Mouse (Mus musculus) intestine, postnatal 0 days (tissue): ENCODE measurements around the gene Eif4enif1. TPM values are rescaled to one million over a fixed set of nuclear protein-coding genes. Genes with fewer than 3 reads are reported as not detected.
A peak's percentile ranks its signal among the peaks of the same experiment; 100 is the strongest.

Experiments
- ATAC-seq: fragments of 200-750 bp; cut with Nextera tagmentation; 2 replicates; pipeline ENCODE4 v1.8.0; 2017; ENCODE audit warnings: mild to moderate bottlenecking, moderate TSS enrichment, moderate library complexity
- H3K27ac ChIP-seq: fragments of 300-500 bp; sonication (generic); 2 replicates; pipeline ENCODE4 v1.5.1; 2014; ENCODE audit warnings: mild to moderate bottlenecking, low read depth, low read length, moderate library complexity
- H3K27me3 ChIP-seq: fragments of 300-500 bp; sonication (generic); replicated peaks from 2 replicates; pipeline ENCODE4 v1.6.1; 2014; ENCODE audit warnings: low read length, mixed read lengths; ENCODE audit not compliant: control insufficient read depth, insufficient read depth
- H3K36me3 ChIP-seq: fragments of 300-500 bp; sonication (generic); 2 replicates; pipeline ENCODE4 v1.6.1; 2014; ENCODE audit warnings: mild to moderate bottlenecking, moderate library complexity; ENCODE audit not compliant: control insufficient read depth, insufficient read depth
- H3K4me1 ChIP-seq: fragments of 300-500 bp; sonication (generic); replicated peaks from 2 replicates; pipeline ENCODE4 v1.6.1; 2014; ENCODE audit warnings: antibody characterized with exemption, low read length, mixed read lengths; ENCODE audit not compliant: control insufficient read depth, insufficient read depth
- H3K4me2 ChIP-seq: fragments of 300-500 bp; sonication (generic); replicated peaks from 2 replicates; pipeline ENCODE4 v1.6.1; 2014; ENCODE audit warnings: low read depth, mild to moderate bottlenecking, moderate library complexity
- H3K4me3 ChIP-seq: fragments of 300-500 bp; sonication (generic); 2 replicates; pipeline ENCODE4 v1.5.1; 2014; ENCODE audit warnings: low read depth, low read length
- H3K9ac ChIP-seq: fragments of 300-500 bp; sonication (generic); 2 replicates; pipeline ENCODE4 v1.6.1; 2014; ENCODE audit warnings: mild to moderate bottlenecking, low read depth, low read length
- H3K9me3 ChIP-seq: fragments of 300-500 bp; sonication (generic); 2 replicates; pipeline ENCODE4 v1.6.1; 2016; ENCODE audit warnings: mixed run types; ENCODE audit not compliant: control insufficient read depth
- CTCF ChIP-seq: sonication (generic); IDR thresholded peaks from 2 replicates; pipeline ENCODE4 v1.5.1; 2016; ENCODE audit warnings: low read depth, mild to moderate bottlenecking, control low read depth, antibody characterized with exemption, moderate library complexity
- WGBS: fragments of 180-500 bp; shearing (Covaris S2); extraction: QIAGEN DNeasy Blood & Tissue Kit; methylation state at CpG from one replicate; pipeline ENCODE4 v1.1.7; 2014; 5-methylcytosine and 5-hydroxymethylcytosine counted together
- polyA plus RNA-seq: library from polyadenylated mRNA; unstranded; fragments of >200 nt; fragmentation: Nextera tagmentation; extraction: Ambion mirVana; gene quantifications from 2 replicates; pipeline ENCODE4 v1.2.1, GENCODE M21; 2015

Gene Eif4enif1
- polyA plus RNA-seq, 1 experiment from 2014 or later = 14.3 TPM

DNA sequence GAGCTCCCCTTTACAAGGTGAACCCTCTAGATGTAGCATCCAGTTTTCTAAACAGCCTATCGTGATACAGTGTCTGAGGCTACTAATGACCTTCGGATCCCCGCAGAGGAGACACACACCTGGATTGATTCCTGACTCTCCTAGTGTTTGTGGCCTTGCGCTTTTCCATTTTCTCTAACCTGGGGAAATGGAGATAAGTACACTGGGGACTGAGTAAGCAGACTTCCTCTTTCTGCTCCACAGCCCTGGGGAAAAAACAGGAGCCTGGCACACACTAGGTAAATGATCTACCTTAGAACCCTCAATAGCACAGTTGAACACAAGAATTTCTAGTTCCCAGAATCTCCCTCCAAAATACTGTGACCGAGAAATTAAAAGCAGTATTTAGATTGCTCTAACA, 85.7 kb downstream of the Eif4enif1 start:
- Histone ChIP-seq H3K27me3 (no peaks in the 10 kb centered on the region), H3K9ac (no peak overlapping the region), H3K9me3 (no peaks in the 10 kb centered on the region), H3K27ac (no peak overlapping the region), H3K4me2 (peak overlapping the region; percentile 99; the same call in 1 of the 2 replicates), H3K36me3 (no peaks in the 10 kb centered on the region; the same call in 1 of the 2 replicates), H3K4me3 (no peak overlapping the region), H3K4me1 (0 out of 2 replicates have a peak, but pooled peaks cover 7% of the 10 kb centered on the region)
- TF ChIP-seq CTCF = no peak
- WGBS = 50% methylated on average over 5 of the region's 5 CpGs
- ATAC-seq = no peak

DNA sequence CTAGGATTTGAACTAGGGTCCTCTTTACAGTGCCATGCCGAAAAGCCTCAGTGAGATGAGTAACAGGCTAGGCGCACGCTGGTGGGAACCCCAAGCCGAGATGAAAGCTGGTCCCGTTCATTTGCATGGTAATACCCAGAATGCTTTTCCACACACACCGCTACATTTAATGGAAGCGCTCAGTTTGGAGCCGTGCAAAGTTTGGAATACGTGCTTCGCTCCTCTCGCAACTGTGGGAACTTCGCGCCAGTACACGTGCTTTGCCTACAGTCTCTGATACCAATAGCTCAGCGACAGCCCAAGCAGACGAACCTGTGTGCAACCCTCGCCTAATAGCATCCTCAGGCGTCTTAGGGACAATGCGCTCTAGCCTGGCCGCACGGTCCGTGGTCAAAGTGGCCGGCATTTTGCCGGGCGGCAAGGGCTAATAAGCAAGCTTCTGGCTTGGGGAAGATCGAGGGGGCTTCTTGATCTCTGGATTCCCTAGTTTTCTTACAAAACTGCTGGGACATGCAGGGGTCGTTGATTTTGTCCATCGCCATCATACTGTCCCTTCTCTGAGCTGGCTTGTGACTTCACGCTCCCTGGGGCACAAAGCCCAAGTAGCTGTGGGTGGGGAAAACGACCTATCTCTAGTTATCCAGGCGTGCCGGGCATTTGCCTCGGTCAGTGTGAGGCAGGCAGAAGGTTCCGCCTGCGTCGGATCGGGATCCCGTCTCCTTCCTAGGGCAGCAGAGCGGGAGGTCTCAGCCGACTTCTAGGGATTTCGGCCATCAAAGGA, 86.5 kb downstream of the Eif4enif1 start, which contains the start of gene Patz1:
Gene Patz1, plus strand, starts transcription at position 354 of the 781 bp plus-strand sequence.
- ATAC-seq = no peak
- no peaks in the 10 kb centered on the region for H3K27me3 ChIP-seq
- H3K4me3 ChIP-seq = peak within 1 kb of the TSS; percentile 88
- H3K9ac ChIP-seq = peak within 1 kb of the TSS; percentile 84
- H3K4me2 ChIP-seq = peak within 1 kb of the TSS; percentile 99
- H3K36me3 ChIP-seq = no peaks in the 10 kb centered on the region; the same call in 1 of the 2 replicates
- H3K27ac ChIP-seq = peak within 1 kb of the TSS; percentile 91
- TF ChIP-seq CTCF = no peak
- under 1% methylated on average over 41 of the region's 41 CpGs for WGBS
- H3K4me1 ChIP-seq = 0 out of 2 replicates have a peak, but pooled peaks cover 7% of the 10 kb centered on the region
- H3K9me3 ChIP-seq = no peaks in the 10 kb centered on the region

DNA sequence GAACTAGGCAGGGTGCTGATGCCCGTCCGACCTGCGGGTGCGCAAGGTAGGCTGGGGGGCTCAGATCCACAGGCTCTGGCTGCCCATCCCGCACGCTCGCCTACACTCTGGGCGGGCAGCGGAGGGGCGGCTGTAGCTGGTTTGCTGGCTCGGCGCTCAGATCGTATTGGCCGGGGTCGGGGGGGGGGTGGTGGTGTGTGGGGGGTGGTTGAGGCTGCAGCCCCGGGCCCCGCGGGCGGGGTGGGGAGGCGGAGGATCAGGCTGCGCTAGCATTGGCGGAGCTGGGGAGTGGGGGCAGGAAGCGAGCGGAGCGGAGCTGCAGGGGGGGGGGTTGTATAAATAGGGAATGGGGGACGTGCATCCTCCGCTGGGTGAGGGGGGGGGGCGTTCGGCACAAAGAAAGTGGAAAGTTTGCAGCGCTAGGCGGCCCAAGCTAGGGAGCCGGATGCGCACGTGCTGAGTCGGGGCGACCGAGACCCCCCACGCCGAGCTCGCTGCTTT, 87.2 kb downstream of the Eif4enif1 start:
- H3K9ac ChIP-seq = peak overlapping the region; percentile 84
- no peak for TF ChIP-seq CTCF
- H3K4me3 ChIP-seq = peak overlapping the region; percentile 88
- H3K36me3 ChIP-seq = peaks cover 6% of the 10 kb centered on the region
- H3K4me1 ChIP-seq = 0 out of 2 replicates have a peak, but pooled peaks cover 7% of the 10 kb centered on the region
- peak; percentile 46 for ATAC-seq
- H3K9me3 ChIP-seq = no peaks in the 10 kb centered on the region
- WGBS = 1% methylated on average over 35 of the region's 40 CpGs
- H3K27ac ChIP-seq = peak overlapping the region; percentile 91
- no peaks in the 10 kb centered on the region for H3K27me3 ChIP-seq
- peak overlapping the region; percentile 99 for H3K4me2 ChIP-seq

DNA sequence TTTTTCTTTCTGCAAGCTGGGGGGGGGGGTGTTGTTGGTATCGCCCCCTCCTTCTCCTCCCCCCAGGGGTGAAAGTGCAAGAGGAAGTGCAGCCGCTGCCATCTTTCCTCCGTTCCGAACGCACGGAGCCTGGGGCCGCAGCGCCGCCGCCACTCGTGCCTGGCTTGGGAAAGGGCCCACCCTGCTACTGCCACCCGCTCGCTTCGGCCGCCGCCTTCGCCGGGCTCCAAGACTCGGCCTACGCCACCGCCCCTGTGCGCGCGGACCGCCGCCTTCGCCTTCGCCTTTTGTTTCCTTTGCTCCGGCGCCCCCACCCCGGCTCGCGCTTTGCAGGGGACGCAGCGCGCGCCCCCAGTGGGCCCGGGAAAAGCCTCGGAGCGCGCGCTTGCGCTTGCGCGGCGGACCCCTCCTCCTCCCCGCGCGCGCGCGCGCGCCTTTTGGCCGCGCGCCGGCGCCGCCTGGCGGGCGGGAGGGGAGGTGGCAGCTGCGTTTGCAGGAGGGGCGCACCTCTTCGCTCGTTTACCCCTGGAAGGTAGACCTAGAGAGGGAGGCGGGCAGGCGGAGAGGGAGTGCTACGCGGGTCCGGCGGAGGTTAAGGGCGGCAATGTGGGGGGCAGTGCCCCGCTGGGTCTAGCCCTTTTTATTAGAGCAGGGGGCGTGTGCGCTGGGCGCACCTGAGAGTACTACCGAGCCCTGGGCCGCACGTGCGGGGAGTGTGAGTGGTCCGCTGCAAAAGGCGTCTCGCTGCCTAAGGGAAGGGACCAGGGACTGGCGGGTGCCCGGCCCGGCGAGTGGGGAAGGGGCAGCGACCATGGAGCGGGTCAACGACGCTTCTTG, 87.8 kb downstream of the Eif4enif1 start:
- Histone ChIP-seq H3K27ac (peak overlapping the region; percentile 91), H3K4me3 (peak overlapping the region; percentile 88), H3K9ac (peak overlapping the region; percentile 84), H3K4me2 (peak overlapping the region; percentile 99), H3K4me1 (0 out of 2 replicates have a peak, but pooled peaks cover 7% of the 10 kb centered on the region), H3K9me3 (no peaks in the 10 kb centered on the region), H3K27me3 (no peaks in the 10 kb centered on the region), H3K36me3 (peaks cover 12% of the 10 kb centered on the region)
- peak; percentile 78 for TF ChIP-seq CTCF
- under 1% methylated on average over 79 of the region's 92 CpGs for WGBS
- ATAC-seq = peak; percentile 62

DNA sequence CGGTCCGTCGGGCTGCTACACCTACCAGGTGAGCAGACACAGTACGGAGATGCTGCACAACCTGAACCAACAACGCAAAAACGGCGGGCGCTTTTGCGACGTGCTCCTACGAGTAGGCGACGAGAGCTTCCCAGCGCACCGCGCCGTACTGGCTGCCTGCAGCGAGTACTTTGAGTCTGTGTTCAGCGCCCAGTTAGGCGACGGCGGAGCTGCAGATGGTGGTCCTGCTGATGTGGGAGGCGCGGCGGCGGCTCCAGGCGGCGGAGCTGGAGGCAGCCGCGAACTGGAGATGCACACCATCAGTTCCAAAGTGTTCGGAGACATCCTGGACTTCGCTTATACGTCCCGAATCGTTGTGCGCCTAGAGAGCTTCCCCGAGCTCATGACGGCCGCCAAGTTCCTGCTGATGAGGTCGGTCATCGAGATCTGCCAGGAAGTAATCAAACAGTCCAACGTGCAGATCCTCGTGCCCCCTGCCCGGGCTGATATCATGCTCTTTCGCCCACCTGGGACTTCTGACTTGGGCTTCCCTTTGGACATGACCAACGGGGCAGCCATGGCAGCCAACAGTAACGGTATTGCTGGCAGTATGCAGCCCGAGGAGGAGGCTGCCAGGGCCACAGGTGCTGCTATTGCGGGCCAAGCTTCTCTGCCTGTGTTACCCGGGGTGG, 88.6 kb downstream of the Eif4enif1 start:
- Histone ChIP-seq H3K9me3 (no peaks in the 10 kb centered on the region), H3K27me3 (no peaks in the 10 kb centered on the region), H3K4me3 (peak overlapping the region; percentile 88), H3K9ac (peak overlapping the region; percentile 84), H3K27ac (peak overlapping the region; percentile 91), H3K36me3 (peaks cover 18% of the 10 kb centered on the region), H3K4me2 (peak overlapping the region; percentile 99), H3K4me1 (0 out of 2 replicates have a peak, but pooled peaks cover 7% of the 10 kb centered on the region)
- under 1% methylated on average over 50 of the region's 50 CpGs for WGBS
- no peak for TF ChIP-seq CTCF
- ATAC-seq = no peak; the same call in 1 of the 2 replicates
